Mouse (Mus musculus): ENCODE results near the gene Zscan20. TPM values are rescaled to one million over a fixed set of nuclear protein-coding genes. Genes with fewer than 3 reads are reported as not detected.
"Not testable (repeated sequence)": the region's sequence is repeated elsewhere in the genome, so short reads cannot be mapped to it uniquely, and the experiment has no call there.

The Zscan20 gene
- polyA plus RNA-seq, 1 experiment from 2014 or later, result 5.9 TPM

DNA sequence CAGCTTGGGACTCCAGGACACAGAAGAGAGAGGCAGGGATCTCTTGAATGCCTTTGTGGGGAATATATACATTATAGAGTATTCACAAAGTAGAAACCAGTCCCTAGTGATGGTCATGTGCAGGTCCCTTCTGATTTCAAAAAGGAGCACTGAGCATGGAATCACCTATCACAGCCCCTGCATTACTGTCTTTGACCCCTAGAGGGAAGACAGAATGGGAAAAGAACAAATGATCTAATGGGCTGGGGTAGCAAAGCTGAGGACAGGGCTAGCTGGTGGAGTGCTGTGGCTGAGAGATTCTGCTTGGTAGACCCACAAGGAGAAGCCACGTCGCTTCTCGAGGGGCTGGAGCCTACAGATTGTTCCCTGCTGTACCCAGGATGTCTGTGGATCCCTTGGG, 49.6 kb downstream of the Zscan20 start:
- no peaks in the 10 kb centered on the region; the same call in 1 of the 2 replicates for H3K4me1 ChIP-seq (replicated peaks)
- H3K4me3 ChIP-seq (replicated peaks), result no peak overlapping the region
- no peak overlapping the region for H3K27ac ChIP-seq
- H3K9me3 ChIP-seq, result no peaks in the 10 kb centered on the region
- H3K27me3 ChIP-seq, result no peaks in the 10 kb centered on the region
- no peak overlapping the region for H3K4me2 ChIP-seq
- no peaks in the 10 kb centered on the region for H3K36me3 ChIP-seq
- H3K9ac ChIP-seq (replicated peaks), result no peak overlapping the region
- 74% methylated on average over 3 of the region's 3 CpGs for WGBS
- no peak for ATAC-seq (ENCODE audit: insufficient number of reproducible peaks, insufficient read depth, low FRiP score, low TSS enrichment, low read depth)

DNA sequence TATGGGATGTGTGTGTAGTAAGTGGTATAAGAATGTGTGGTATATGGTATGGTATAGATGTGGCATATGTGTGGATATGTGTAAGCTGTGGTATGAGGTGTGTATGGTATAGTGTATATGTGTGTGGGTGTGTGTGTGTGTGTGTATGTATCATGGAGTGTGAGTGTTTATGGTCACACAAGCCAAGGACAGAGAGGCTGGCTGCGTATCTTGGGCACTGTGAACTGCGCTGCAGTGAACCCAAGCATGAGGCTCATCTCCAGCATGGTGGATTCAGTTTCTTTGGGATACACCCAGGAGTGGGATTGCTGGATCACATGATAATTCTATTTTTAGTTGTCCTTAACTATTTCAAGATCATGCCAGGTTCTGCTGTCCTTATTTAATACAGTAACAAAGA, 55.7 kb downstream of the Zscan20 start:
- Histone ChIP-seq H3K4me1 (replicated peaks) (no peaks in the 10 kb centered on the region), H3K4me2 (no peak overlapping the region), H3K27ac (no peak overlapping the region), H3K36me3 (no peaks in the 10 kb centered on the region), H3K27me3 (peaks cover 3% of the 10 kb centered on the region), H3K9me3 (no peaks in the 10 kb centered on the region), H3K9ac (replicated peaks) (no peak overlapping the region), H3K4me3 (replicated peaks) (no peak overlapping the region)
- WGBS, result 98% methylated on average over 2 of the region's 2 CpGs
- no peak for ATAC-seq (ENCODE audit: insufficient number of reproducible peaks, insufficient read depth, low FRiP score, low TSS enrichment, low read depth)

DNA sequence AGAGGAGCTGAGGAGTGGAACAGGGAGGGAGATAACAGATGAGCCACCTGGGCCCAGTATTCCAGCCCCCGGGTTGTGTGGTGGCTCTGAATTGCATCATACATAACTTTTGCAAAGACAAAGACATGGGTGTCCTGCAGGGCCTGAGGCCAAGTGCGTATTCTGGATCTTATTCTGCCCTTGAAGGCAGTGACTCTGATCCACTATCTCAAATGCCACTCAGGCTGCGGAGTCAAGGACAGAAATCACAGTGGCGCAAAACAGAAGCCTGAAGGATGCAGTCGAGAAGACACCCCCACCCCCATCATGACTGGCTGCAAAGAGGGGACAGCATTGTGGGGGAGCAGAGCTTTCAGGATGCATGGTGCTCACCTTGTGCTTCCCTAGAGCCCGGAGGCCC, 59.1 kb downstream of the Zscan20 start:
- H3K27ac ChIP-seq, result no peak overlapping the region
- ATAC-seq (ENCODE audit: insufficient number of reproducible peaks, insufficient read depth, low FRiP score, low TSS enrichment, low read depth), result no peak
- H3K9ac ChIP-seq (replicated peaks), result no peak overlapping the region
- WGBS, result 88% methylated on average over 6 of the region's 6 CpGs
- no peak overlapping the region for H3K4me3 ChIP-seq (replicated peaks)
- H3K9me3 ChIP-seq, result no peaks in the 10 kb centered on the region
- H3K36me3 ChIP-seq, result no peaks in the 10 kb centered on the region
- peaks cover 8% of the 10 kb centered on the region for H3K27me3 ChIP-seq
- no peaks in the 10 kb centered on the region for H3K4me1 ChIP-seq (replicated peaks)
- H3K4me2 ChIP-seq, result no peak overlapping the region

DNA sequence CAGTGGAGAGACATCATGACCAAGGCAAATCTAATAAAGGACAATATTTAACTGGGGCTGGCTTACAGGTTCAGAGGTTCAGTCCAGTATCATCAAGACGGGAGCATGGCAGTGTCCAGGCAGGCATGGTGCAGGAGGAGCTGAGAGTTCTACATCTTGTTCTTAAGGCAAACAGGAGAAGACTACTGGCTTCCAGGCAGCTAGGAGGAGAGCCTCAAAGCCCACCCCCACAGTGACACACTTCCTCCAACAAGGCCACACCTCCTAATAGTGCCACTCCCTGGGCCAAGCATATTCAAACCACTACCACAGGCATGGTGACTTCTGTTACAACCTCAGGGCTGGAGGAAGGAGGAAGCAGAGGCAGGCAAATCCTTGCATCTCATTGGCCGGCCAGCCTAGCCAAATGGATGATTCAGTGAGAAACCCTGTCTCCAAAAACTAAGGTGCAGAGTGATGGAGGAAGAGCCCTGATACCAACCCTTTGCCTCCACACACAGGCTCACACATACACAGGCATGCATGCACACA, 65.9 kb downstream of the Zscan20 start:
- H3K36me3 ChIP-seq; H3K4me3 ChIP-seq (replicated peaks); ATAC-seq (ENCODE audit: insufficient number of reproducible peaks, insufficient read depth, low FRiP score, low TSS enrichment, low read depth); H3K9ac ChIP-seq (replicated peaks); H3K4me1 ChIP-seq (replicated peaks); H3K9me3 ChIP-seq; H3K27me3 ChIP-seq; H3K27ac ChIP-seq; H3K4me2 ChIP-seq: not testable (repeated sequence)
- 69% methylated on average over 2 of the region's 2 CpGs for WGBS

DNA sequence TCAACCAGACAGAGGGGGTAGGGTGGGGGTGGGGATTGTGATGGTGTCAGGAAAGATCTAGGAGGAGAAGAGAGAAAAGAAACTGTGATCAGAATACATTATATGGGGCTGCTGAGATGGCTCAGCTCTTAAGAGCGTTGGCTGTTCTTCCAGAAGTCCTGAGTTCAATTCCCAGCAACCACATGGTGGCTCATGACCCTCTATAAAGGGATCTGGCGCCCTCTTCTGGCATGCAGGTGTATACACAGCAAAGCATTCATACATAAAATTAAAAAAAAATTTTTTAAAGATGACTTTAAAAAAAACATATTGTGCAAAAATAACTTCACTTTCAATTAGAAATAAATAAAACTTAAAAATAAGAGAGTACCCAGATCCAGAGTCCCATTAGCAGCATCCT, 66.5 kb downstream of the Zscan20 start:
- no peak overlapping the region for H3K9ac ChIP-seq (replicated peaks)
- WGBS, result 18% methylated on average over 2 of the region's 2 CpGs
- H3K4me3 ChIP-seq (replicated peaks), result no peak overlapping the region
- no peaks in the 10 kb centered on the region for H3K9me3 ChIP-seq
- no peaks in the 10 kb centered on the region for H3K27me3 ChIP-seq
- no peak for ATAC-seq (ENCODE audit: insufficient number of reproducible peaks, insufficient read depth, low FRiP score, low TSS enrichment, low read depth)
- no peak overlapping the region for H3K4me2 ChIP-seq
- no peaks in the 10 kb centered on the region for H3K36me3 ChIP-seq
- H3K4me1 ChIP-seq (replicated peaks), result no peaks in the 10 kb centered on the region
- no peak overlapping the region for H3K27ac ChIP-seq

Other genes with a start within 250 kb of the Zscan20 start
- gene Tlr12, start 8.5 kb upstream of the Zscan20 start, polyA plus RNA-seq (2016; fragmentation: Nextera tagmentation; extraction: Ambion mirVana), result 1.2 and 1.3 TPM in 2 replicates
- gene Phc2, start 44.6 kb upstream of the Zscan20 start, polyA plus RNA-seq (2016; fragmentation: Nextera tagmentation; extraction: Ambion mirVana), result 69.0 and 81.6 TPM in 2 replicates
- gene A3galt2, start 145.3 kb upstream of the Zscan20 start, polyA plus RNA-seq (2016; fragmentation: Nextera tagmentation; extraction: Ambion mirVana), result 0.18 and 0.32 TPM in 2 replicates
- gene Zfp362, start 195.9 kb upstream of the Zscan20 start, polyA plus RNA-seq (2016; fragmentation: Nextera tagmentation; extraction: Ambion mirVana), result 47.6 and 52.1 TPM in 2 replicates

Measured in limb, embryonic 12.5 days (tissue).